Mouse (Mus musculus): ENCODE data around the gene Vmn1r176. TPM values are rescaled to one million over a fixed set of nuclear protein-coding genes. Genes with fewer than 3 reads are reported as not detected.
"Not testable (repeated sequence)": the region's sequence is repeated elsewhere in the genome, so short reads cannot be mapped to it uniquely, and the experiment has no call there.

Vmn1r176 gene
- not detected in 2 replicates for polyA plus RNA-seq (2012; rRNA removed)

DNA sequence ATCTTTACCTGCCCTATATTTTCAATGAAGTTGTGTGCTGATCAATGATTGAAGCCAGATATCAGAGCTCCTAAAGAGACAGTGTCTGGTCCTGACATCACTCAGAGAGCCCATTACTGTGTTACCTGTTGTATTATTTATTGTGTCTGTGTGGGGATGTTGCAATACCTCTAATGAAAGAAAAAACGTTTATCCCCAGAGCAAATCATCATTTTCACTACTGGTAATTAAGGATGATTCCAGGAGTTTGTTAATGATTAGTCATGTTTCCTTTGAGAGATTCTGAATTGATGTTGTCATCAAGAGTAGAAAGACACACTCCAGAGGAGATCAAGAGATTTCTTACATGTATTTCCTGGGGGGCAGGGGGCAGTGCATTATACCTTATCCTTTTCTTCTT is at the start of gene Vmn1r176:
Gene Vmn1r176, minus strand, starts transcription at position 101 of the 400 bp plus-strand sequence.
- not testable (repeated sequence) for H3K36me3 ChIP-seq (ENCODE audit: control insufficient read depth, insufficient read depth, low read length); H3K4me3 ChIP-seq (ENCODE audit: insufficient read depth, low read depth, low read length); H3K27me3 ChIP-seq (replicated peaks; ENCODE audit: control insufficient read depth, insufficient read depth, low read length); H3K4me1 ChIP-seq (ENCODE audit: control insufficient read depth, insufficient read depth, low read length); DNase-seq; H3K27ac ChIP-seq (ENCODE audit: insufficient read depth, low read depth, low read length)
- WGBS = no CpG with 5 or more reads among the region's 1 CpGs

DNA sequence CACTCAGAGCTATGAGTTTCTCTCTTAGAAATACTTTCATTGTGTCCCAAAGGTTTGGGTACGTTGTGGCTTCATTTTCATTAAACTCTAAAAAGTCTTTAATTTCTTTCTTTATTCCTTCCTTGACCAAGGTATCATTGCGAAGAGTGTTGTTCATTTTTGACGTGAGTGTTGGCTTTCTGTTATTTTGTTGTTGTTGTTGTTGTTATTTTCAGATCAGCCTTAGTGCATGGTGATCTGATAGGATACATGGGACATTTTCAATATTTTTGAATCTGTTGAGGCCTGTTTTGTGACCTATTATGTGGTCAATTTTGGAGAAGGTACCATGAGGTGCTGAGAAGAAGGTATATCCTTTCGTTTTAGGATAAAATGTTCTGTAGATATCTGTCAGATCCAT is 39.7 kb upstream of the Vmn1r176 start:
- not testable (repeated sequence) for DNase-seq; H3K4me1 ChIP-seq (ENCODE audit: control insufficient read depth, insufficient read depth, low read length); H3K4me3 ChIP-seq (ENCODE audit: insufficient read depth, low read depth, low read length); H3K27me3 ChIP-seq (replicated peaks; ENCODE audit: control insufficient read depth, insufficient read depth, low read length); H3K27ac ChIP-seq (ENCODE audit: insufficient read depth, low read depth, low read length); H3K36me3 ChIP-seq (ENCODE audit: control insufficient read depth, insufficient read depth, low read length)
- WGBS = 63% methylated on average over 4 of the region's 4 CpGs

DNA sequence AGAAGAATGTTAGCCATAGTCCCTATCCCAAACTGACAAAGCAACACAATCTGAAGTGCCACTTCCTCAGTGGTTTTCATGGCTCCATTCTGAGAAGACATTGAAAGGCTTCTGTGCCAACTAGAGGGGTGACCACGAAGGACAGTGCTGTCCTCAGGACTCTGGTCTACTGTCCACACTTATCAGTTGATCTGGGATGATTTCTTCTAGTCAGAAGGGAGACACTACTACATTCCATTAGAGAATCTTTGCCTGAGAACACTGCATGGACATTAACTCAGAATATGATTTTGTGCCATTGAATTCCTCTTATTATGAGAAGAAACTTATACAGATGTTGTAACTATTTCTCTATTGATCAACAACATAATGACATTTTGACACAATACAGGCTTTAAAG is 29.2 kb upstream of the Vmn1r176 start, which contains the start of gene Vmn1r177:
Gene Vmn1r177, minus strand, starts transcription at position 101 of the 400 bp plus-strand sequence.
- H3K4me1 ChIP-seq (ENCODE audit: control insufficient read depth, insufficient read depth, low read length); H3K27me3 ChIP-seq (replicated peaks; ENCODE audit: control insufficient read depth, insufficient read depth, low read length); DNase-seq; H3K27ac ChIP-seq (ENCODE audit: insufficient read depth, low read depth, low read length); H3K4me3 ChIP-seq (ENCODE audit: insufficient read depth, low read depth, low read length); H3K36me3 ChIP-seq (ENCODE audit: control insufficient read depth, insufficient read depth, low read length): not testable (repeated sequence)
- WGBS = 7% methylated on average over 1 of the region's 1 CpGs

DNA sequence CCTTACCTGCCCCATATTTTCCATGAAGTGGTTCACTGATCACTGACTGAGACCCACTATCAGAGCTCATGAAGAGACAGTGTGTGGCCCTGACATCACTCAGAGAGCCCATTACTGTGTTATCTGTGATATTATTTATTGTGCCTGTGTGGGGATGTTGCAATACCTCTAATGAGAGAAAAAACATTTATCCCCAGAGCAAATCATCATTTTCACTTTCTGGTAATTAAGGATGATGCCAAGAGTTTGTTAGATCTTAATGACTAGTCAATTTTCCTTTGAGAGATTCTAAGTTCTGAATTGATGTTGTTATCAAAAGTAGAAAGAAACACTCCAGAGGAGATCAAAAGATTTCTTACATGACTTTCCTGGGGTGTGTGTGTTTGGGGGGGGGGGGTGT is 26.6 kb downstream of the Vmn1r176 start, which contains the start of gene Vmn1r175:
Gene Vmn1r175, minus strand, starts transcription at position 101 of the 400 bp plus-strand sequence.
- not testable (repeated sequence) for H3K27ac ChIP-seq (ENCODE audit: insufficient read depth, low read depth, low read length); H3K4me3 ChIP-seq (ENCODE audit: insufficient read depth, low read depth, low read length); DNase-seq; H3K27me3 ChIP-seq (replicated peaks; ENCODE audit: control insufficient read depth, insufficient read depth, low read length); H3K36me3 ChIP-seq (ENCODE audit: control insufficient read depth, insufficient read depth, low read length); H3K4me1 ChIP-seq (ENCODE audit: control insufficient read depth, insufficient read depth, low read length)

DNA sequence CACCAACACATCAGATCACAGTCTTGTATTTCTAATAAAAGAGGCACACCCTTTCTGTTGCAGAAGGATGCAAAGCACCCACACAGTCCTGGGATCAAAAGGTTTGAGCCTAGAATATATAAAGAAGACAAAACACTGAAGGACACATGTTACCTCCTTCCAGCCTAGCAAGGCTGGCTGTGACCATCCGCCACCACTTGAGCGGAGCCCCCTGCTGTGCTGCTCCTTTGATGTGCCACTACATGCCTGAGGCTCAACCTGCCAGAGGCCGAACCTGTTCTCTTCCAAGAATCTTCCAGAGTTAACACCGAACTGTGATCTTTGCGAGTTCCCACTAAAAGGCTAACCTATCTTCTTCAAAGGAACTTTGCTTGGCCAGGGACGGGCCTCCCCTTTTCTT is 52.6 kb downstream of the Vmn1r176 start:
- Histone ChIP-seq H3K27ac (ENCODE audit: insufficient read depth, low read depth, low read length) (no peak overlapping the region), H3K4me3 (ENCODE audit: insufficient read depth, low read depth, low read length) (no peak overlapping the region), H3K27me3 (replicated peaks; ENCODE audit: control insufficient read depth, insufficient read depth, low read length) (no peaks in the 10 kb centered on the region), H3K4me1 (ENCODE audit: control insufficient read depth, insufficient read depth, low read length) (no peaks in the 10 kb centered on the region), H3K36me3 (ENCODE audit: control insufficient read depth, insufficient read depth, low read length) (no peaks in the 10 kb centered on the region)
- 80% methylated on average over 6 of the region's 6 CpGs for WGBS
- no peak for TF ChIP-seq POLR2A (IDR thresholded peaks at IDR 0.05; ENCODE audit: low read depth, low read length)
- TF ChIP-seq CTCF (conservative IDR thresholded peaks at IDR 0.05; ENCODE audit: insufficient read depth, insufficient read length, low read depth, low read length) = no peak
- DNase-seq = no peak

Other genes with a start within 250 kb of the Vmn1r176 start
- not detected in 2 replicates for gene Vmn1r170, start 231.2 kb downstream of the Vmn1r176 start, polyA plus RNA-seq (2012; rRNA removed)
- not detected in 2 replicates for gene Vmn1r171, start 206.7 kb downstream of the Vmn1r176 start, polyA plus RNA-seq (2012; rRNA removed)
- not detected in 2 replicates for gene Vmn1r172, start 179.1 kb downstream of the Vmn1r176 start, polyA plus RNA-seq (2012; rRNA removed)
- gene Vmn1r173, start 136.7 kb downstream of the Vmn1r176 start, polyA plus RNA-seq (2012; rRNA removed) = not detected in 2 replicates
- gene Vmn1r174, start 85.1 kb downstream of the Vmn1r176 start, polyA plus RNA-seq (2012; rRNA removed) = not detected in 2 replicates
- gene Vmn1r175, start 26.7 kb downstream of the Vmn1r176 start, polyA plus RNA-seq (2012; rRNA removed) = not detected in 2 replicates
- gene Vmn1r177, start 29.1 kb upstream of the Vmn1r176 start, polyA plus RNA-seq (2012; rRNA removed) = not detected in 2 replicates
- not detected in 2 replicates for gene Vmn1r178, start 54.6 kb upstream of the Vmn1r176 start, polyA plus RNA-seq (2012; rRNA removed)
- gene Vmn1r179, start 89.6 kb upstream of the Vmn1r176 start, polyA plus RNA-seq (2012; rRNA removed) = not detected in 2 replicates
- not detected in 2 replicates for gene Vmn1r180, start 113.3 kb upstream of the Vmn1r176 start, polyA plus RNA-seq (2012; rRNA removed)
- not detected in 2 replicates for gene Vmn1r181, start 137.2 kb upstream of the Vmn1r176 start, polyA plus RNA-seq (2012; rRNA removed)
- not detected in 2 replicates for gene V1rd19, start 164.3 kb upstream of the Vmn1r176 start, polyA plus RNA-seq (2012; rRNA removed)
- gene Vmn1r183, start 215.9 kb upstream of the Vmn1r176 start, polyA plus RNA-seq (2012; rRNA removed) = not detected in 2 replicates
- 13.4 and 13.8 TPM in 2 replicates for gene Zfp180, start 244.6 kb upstream of the Vmn1r176 start, polyA plus RNA-seq (2012; rRNA removed)

All from kidney, adult 2 months (tissue).